Mouse (Mus musculus) ES-E14 (cell line): Measurements from ENCODE around the gene Frzb. TPM values are rescaled to one million over a fixed set of nuclear protein-coding genes. Genes with fewer than 3 reads are reported as not detected.

Experiments used
- DNase-seq: peaks from one replicate; pipeline ENCODE4 v3.0.0-alpha.2; 2013; ENCODE audit warnings: low read depth, low spot score
- H3K27ac ChIP-seq: 2 replicates; pipeline ENCODE4 v1.5.1; 2012; ENCODE audit warnings: low read depth, mild to moderate bottlenecking, low read length, moderate library complexity, mixed read lengths; ENCODE audit not compliant: poor library complexity, insufficient read depth, severe bottlenecking
- H3K36me3 ChIP-seq: 2 replicates; pipeline ENCODE4 v1.6.1; 2012; ENCODE audit warnings: mild to moderate bottlenecking, low read length, moderate library complexity, mixed read lengths; ENCODE audit not compliant: control insufficient read depth, poor library complexity, insufficient read depth, severe bottlenecking
- H3K4me1 ChIP-seq, 2 experiments: fragments of 150-350 bp in 1 of 2; sonication (generic) in 1 of 2; 2 replicates each; pipeline ENCODE4 v1.6.1; 2012; ENCODE audit warnings: low read length in 2 of 2, mild to moderate bottlenecking in 1 of 2, mixed read lengths in 1 of 2; ENCODE audit not compliant: control insufficient read depth in 2 of 2, insufficient read depth in 2 of 2, poor library complexity in 1 of 2
- H3K4me3 ChIP-seq, 2 experiments: fragments of 150-350 bp in 1 of 2; sonication (generic) in 1 of 2; 2 replicates each; pipeline ENCODE4 v1.5.1; 2012; ENCODE audit warnings: low read length in 2 of 2, low read depth in 1 of 2, mild to moderate bottlenecking in 1 of 2, mixed read lengths in 1 of 2; ENCODE audit not compliant: insufficient read depth in 1 of 2, poor library complexity in 1 of 2, severe bottlenecking in 1 of 2
- H3K9ac ChIP-seq: 2 replicates; pipeline ENCODE4 v1.6.1; 2012; ENCODE audit warnings: low read depth, mild to moderate bottlenecking, low read length, mixed read lengths; ENCODE audit not compliant: poor library complexity, insufficient read depth, severe bottlenecking
- H3K9me3 ChIP-seq: fragments of 150-350 bp; sonication (generic); 2 replicates; pipeline ENCODE4 v1.6.1; 2012; ENCODE audit warnings: low read depth, mild to moderate bottlenecking, low read length; ENCODE audit not compliant: control insufficient read depth, insufficient read depth
- CHD2 ChIP-seq: IDR thresholded peaks from 2 replicates; pipeline ENCODE4 v1.6.1; 2014; ENCODE audit warnings: mild to moderate bottlenecking, low read depth, low read length, inconsistent platforms
- HCFC1 ChIP-seq: IDR thresholded peaks from 2 replicates; pipeline ENCODE4 v1.6.1; 2012; ENCODE audit warnings: low read length, inconsistent platforms, borderline replicate concordance; ENCODE audit not compliant: insufficient read depth
- MAFK ChIP-seq: IDR thresholded peaks from 2 replicates; pipeline ENCODE4 v1.6.1; 2014; ENCODE audit warnings: mild to moderate bottlenecking, low read depth, low read length, inconsistent platforms; ENCODE audit not compliant: insufficient read depth
- ZC3H11A ChIP-seq: IDR thresholded peaks from 2 replicates; pipeline ENCODE4 v1.6.1; 2012; ENCODE audit warnings: low read depth, mild to moderate bottlenecking, inconsistent platforms, low read length, borderline replicate concordance
- ZNF384 ChIP-seq: IDR thresholded peaks from 2 replicates; pipeline ENCODE4 v1.6.1; 2012; ENCODE audit warnings: low read depth, low read length, inconsistent platforms
- in situ Hi-C, 2 experiments: fragments of 600-800 bp; cut with MboI; formaldehyde crosslinking; loops; one replicate each; pipeline ENCODE4 v1.15.1; 2025; ENCODE audit warnings: low sequenced_read_pairs in 2 of 2, inconsistent platforms in 1 of 2; ENCODE audit not compliant: unreplicated experiment in 2 of 2
- total RNA-seq: library from RNA; depleted of rRNA; stranded (reverse); fragments of 300-350 nt; gene quantifications from 2 replicates; pipeline ENCODE4 v1.2.3, GENCODE M21; 2012

Gene Frzb
- total RNA-seq, 1 experiment: 0.98 TPM

GRCm38 (mm10) chr2:80414387-80414786 is 33.0 kb downstream of the Frzb start:
- Histone ChIP-seq H3K9me3 (no peaks in the 10 kb centered on the region), H3K27ac (no peak overlapping the region), H3K9ac (no peak overlapping the region), H3K36me3 (no peaks in the 10 kb centered on the region), H3K4me3 (no peak overlapping the region), H3K4me1 (no peaks in the 10 kb centered on the region)
- no peak for DNase-seq
- TF ChIP-seq CHD2: no peak
- no peak for TF ChIP-seq ZNF384
- no peak for TF ChIP-seq HCFC1
- no peak for TF ChIP-seq ZC3H11A
- TF ChIP-seq MAFK: no peak
- in situ Hi-C loops: no loop called here

DNA sequence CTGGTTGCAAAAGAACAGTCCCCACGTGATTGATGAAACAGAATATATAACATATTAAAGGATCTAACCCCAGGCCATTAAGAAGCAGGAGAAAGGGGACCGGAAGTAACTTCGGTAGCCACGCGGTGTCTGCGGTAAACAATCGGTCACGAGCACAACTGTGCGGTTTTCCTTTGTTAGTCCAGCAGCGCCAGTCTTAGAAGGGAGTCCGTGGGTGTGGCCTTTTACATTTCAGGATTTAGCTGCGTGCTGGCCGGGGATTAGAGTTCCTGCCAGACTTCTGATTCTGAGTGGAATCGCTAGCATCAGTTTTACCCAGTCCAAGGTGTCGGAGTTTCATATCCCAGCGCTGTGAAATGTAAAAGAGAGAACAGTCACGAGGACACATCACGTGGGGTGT is 34.3 kb downstream of the Frzb start:
- H3K4me1 ChIP-seq: no peaks in the 10 kb centered on the region
- no peak overlapping the region for H3K4me3 ChIP-seq
- H3K27ac ChIP-seq: no peak overlapping the region
- in situ Hi-C loops: no loop called here
- H3K9ac ChIP-seq: no peak overlapping the region
- no peak for DNase-seq
- no peaks in the 10 kb centered on the region for H3K9me3 ChIP-seq
- no peaks in the 10 kb centered on the region for H3K36me3 ChIP-seq
- TF ChIP-seq ZC3H11A (no peak), MAFK (no peak), ZNF384 (no peak)

DNA sequence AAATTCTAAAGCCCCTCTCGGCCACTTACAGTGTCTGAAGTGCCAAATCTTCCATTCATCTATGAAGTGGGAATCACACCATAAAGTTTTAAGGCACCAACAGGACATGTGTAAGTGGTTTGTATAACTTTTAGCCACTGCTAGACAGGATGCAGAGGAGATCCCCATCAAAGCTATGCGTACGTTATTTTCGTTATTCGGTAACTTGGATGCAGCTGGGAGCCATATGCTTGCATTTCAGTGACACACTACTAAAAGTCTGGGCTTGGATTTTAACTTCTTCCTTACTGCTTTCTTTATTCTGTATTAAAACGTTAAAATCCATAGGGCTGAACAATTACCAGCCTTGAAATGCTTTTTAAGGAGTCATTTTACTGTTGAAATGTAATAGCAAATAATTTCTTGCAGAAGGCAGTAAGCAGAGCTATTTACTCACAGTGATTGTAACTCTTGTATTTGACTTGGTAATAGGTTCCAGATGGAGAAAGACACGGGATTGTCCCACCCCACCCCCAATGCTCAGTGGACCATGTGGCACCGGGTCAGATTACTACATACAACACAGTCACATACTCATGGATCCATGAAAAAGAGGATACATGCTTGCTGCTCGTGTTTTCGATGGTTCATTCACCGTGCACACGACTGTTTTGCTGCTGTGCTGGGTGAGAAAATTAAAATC is 37.4 kb downstream of the Frzb start:
- no peaks in the 10 kb centered on the region for H3K4me1 ChIP-seq
- no peaks in the 10 kb centered on the region for H3K36me3 ChIP-seq
- no peak for DNase-seq
- no peaks in the 10 kb centered on the region for H3K9me3 ChIP-seq
- H3K4me3 ChIP-seq: no peak overlapping the region
- H3K9ac ChIP-seq: no peak overlapping the region
- no peak overlapping the region for H3K27ac ChIP-seq
- in situ Hi-C loops: no loop called here
- TF ChIP-seq ZC3H11A: no peak
- TF ChIP-seq CHD2: no peak
- TF ChIP-seq ZNF384: no peak
- TF ChIP-seq MAFK: no peak
- no peak for TF ChIP-seq HCFC1

GRCm38 (mm10) chr2:80404770-80405169 is 42.7 kb downstream of the Frzb start:
- no peak for DNase-seq
- H3K4me3 ChIP-seq: no peak overlapping the region
- in situ Hi-C loops: no loop called here
- H3K36me3 ChIP-seq: no peaks in the 10 kb centered on the region
- no peaks in the 10 kb centered on the region for H3K9me3 ChIP-seq
- TF ChIP-seq MAFK: no peak
- TF ChIP-seq CHD2: no peak
- no peak for TF ChIP-seq ZNF384
- TF ChIP-seq HCFC1: no peak
- TF ChIP-seq ZC3H11A: no peak
- H3K27ac ChIP-seq: no peak overlapping the region
- H3K4me1 ChIP-seq: no peaks in the 10 kb centered on the region
- no peak overlapping the region for H3K9ac ChIP-seq

- Histone ChIP-seq H3K36me3 (no peaks in the 10 kb centered on the region), H3K9me3 (no peaks in the 10 kb centered on the region), H3K9ac (no peak overlapping the region), H3K27ac (no peak overlapping the region), H3K4me3 (no peak overlapping the region), H3K4me1 (no peaks in the 10 kb centered on the region)
- no peak for TF ChIP-seq ZNF384
- no peak for TF ChIP-seq CHD2
- no peak for TF ChIP-seq ZC3H11A
- TF ChIP-seq MAFK: no peak
- TF ChIP-seq HCFC1: no peak
- in situ Hi-C loops: no loop called here
- DNase-seq: no peak
Measured at GRCm38 (mm10) chr2:80398595-80399099, 48.8 kb downstream of the Frzb start.
